Mouse (Mus musculus): ENCODE results near the gene Rad17.

GRCm38 (mm10) chr13:100570713-100571112 is 80.1 kb downstream of the Rad17 start:
- no peak for TF ChIP-seq POLR2A (IDR thresholded peaks at IDR 0.05; ENCODE audit: borderline replicate concordance, control insufficient read depth, low read depth, low read length)
- no peak for TF ChIP-seq CTCF (IDR thresholded peaks at IDR 0.05; ENCODE audit: control insufficient read depth, insufficient read depth, low read length)

Data from bone marrow, adult 2 months (tissue).